Mouse (Mus musculus): ENCODE results near the gene Syn3. TPM values are rescaled to one million over a fixed set of nuclear protein-coding genes. Genes with fewer than 3 reads are reported as not detected.
A peak's percentile ranks its signal among the peaks of the same experiment; 100 is the strongest.

The Syn3 gene
- polyA plus RNA-seq, 1 experiment from 2014 or later = 2.1 TPM

DNA sequence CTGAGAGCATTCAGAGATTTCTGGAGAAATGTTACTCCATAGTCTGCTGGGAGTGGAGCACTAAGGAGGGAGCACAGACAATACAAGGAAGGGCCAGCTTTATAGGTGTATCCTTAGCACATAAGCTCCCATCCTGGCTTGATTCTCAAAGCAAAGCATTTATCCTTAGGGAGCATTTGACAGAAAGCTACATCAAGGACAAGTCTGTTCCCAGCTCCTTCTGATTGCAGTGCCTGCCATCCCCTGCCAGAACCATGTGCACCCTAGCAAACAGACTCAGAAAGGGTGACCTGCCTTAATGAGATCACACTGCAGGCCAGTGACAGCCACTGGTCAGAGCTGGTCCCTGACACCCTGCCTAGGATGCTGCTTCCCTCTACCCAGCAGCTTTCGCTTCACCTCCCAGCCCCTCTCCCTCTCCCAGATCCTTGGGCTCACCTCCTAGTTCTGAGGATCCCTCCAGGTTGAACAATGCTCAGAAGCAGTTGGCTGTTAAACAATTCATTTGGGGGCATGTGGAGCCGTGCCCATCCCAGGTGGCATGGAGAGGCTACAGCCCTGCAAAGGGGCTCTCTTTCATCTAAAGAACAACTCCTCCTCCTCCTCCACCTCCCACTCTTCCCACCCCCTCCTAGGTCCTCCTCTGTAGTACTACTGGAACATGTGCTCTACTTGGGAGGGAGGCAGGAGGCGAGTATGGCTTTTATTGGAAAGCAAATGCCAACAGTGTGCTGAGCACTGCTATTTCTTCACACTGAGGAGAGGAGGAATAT is 7.2 kb downstream of the Syn3 start:
- H3K27me3 ChIP-seq = no peaks in the 10 kb centered on the region
- DNase-seq (ENCODE audit: low read depth, low spot score) (no peak), ATAC-seq (no peak)
- ChIA-PET CTCF (interaction anchor here (1.5 to 2.3 kb wide), 3 partner anchors 14 to 37 kb away, joined by 3 to 9 read pairs (median 6); no protein-coding TSS in a partner anchor), POLR2A (no interaction called here)
- no peak for TF ChIP-seq CTCF (IDR thresholded peaks at IDR 0.05)
- in situ Hi-C loops (cut with MboI; ENCODE audit: low pct_unique_long_range_greater_than_20kb) = no loop called here

DNA sequence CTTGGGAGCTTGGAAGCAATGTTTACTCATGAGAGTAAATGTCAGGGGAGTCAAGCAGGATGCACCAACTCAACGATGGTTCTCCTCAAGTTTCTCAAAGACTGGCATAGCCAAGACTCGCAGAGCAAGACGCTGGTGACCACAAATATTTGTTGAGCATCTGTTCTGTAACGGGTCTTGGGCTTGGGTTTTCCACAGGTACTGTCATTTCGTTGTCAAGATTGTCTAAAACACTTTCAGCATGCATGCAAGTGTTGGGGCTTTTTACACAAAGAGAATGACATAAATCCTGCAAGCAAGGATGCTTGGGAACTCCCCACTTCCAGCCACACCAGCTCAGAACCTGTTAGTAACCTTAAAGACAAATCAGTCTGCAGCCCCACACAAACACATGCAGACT is 10.2 kb downstream of the Syn3 start:
- in situ Hi-C loops (cut with MboI; ENCODE audit: low pct_unique_long_range_greater_than_20kb) = no loop called here
- no peak for TF ChIP-seq CTCF (IDR thresholded peaks at IDR 0.05)
- H3K27me3 ChIP-seq = no peaks in the 10 kb centered on the region
- ChIA-PET POLR2A (no interaction called here), CTCF (interaction anchor here (1.3 to 3.3 kb wide), 2 partner anchors 10 to 14 kb away, joined by 4 to 15 read pairs; partner anchors contain the start of gene Syn3)
- ATAC-seq (no peak), DNase-seq (ENCODE audit: low read depth, low spot score) (no peak)

GRCm38 (mm10) chr10:86485971-86486370 is 12.7 kb downstream of the Syn3 start:
- no peak for ATAC-seq
- in situ Hi-C loops (cut with MboI; ENCODE audit: low pct_unique_long_range_greater_than_20kb) = no loop called here
- no peak for DNase-seq (ENCODE audit: low read depth, low spot score)
- no peaks in the 10 kb centered on the region for H3K27me3 ChIP-seq
- no peak for TF ChIP-seq CTCF (IDR thresholded peaks at IDR 0.05)
- CTCF ChIA-PET = interaction anchor here (0.8 to 2.6 kb wide), 3 partner anchors 7 to 13 kb away, joined by 3 to 9 read pairs (median 7); partner anchors contain the start of gene Syn3
- POLR2A ChIA-PET = no interaction called here

DNA sequence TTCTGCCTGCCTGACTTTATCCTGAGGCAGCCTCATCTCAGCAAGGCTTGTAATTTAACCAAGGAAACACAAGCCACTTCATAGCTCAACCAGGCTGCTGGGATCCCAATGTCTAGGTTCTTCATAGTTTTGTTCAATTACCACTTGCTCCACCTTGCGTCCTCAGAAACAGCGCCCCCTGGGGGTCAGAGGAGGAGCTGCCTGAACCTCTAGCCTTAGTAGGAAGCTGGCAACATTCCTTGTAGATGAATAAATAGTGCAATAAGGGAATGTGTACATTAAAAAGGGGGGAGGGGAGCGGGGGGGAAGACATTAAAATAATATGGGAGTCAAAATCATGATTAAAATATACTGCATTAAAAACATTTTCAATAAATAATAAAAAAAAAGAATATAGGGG is 14.7 kb downstream of the Syn3 start:
- POLR2A ChIA-PET = no interaction called here
- in situ Hi-C loops (cut with MboI; ENCODE audit: low pct_unique_long_range_greater_than_20kb) = no loop called here
- peak; percentile 73 for TF ChIP-seq CTCF (IDR thresholded peaks at IDR 0.05)

DNA sequence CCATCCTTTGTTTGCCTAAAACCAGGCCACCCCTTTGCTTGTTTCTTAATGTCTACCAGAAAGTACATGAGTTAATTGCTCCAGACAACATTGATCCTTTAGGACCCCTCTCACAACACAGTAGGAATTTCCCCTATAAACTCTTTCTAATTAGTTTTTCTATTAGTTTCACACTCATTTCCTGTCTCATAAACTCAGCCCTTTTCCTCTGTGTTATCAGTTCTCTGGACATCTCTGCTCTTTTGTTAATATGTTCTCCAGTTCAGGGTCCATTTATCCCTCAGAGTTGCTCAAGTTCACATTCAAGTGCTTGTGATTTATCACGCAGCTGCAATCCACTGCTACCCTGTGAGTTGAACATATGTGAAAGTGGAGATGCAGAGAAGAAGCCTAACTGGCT is 16.2 kb downstream of the Syn3 start:
- ChIA-PET CTCF (interaction anchor here (1.6 to 2.2 kb wide), 2 partner anchors 16 to 514 kb away, joined by 3 to 10 read pairs; partner anchors contain the start of gene Syn3), POLR2A (no interaction called here)
- TF ChIP-seq CTCF (IDR thresholded peaks at IDR 0.05) = no peak
- no peaks in the 10 kb centered on the region for H3K27me3 ChIP-seq
- DNase-seq (ENCODE audit: low read depth, low spot score) (no peak), ATAC-seq (no peak)
- in situ Hi-C loops (cut with MboI; ENCODE audit: low pct_unique_long_range_greater_than_20kb) = no loop called here

More for the DNA sequence above, 14.7 kb downstream of the Syn3 start:
- DNase-seq (ENCODE audit: low read depth, low spot score) (no peak), ATAC-seq (no peak)
- CTCF ChIA-PET = interaction anchor here (0.8 to 2.6 kb wide), 4 partner anchors 9 to 296 kb away, joined by 3 to 8 read pairs (median 5); no protein-coding TSS in a partner anchor
- no peaks in the 10 kb centered on the region for H3K27me3 ChIP-seq

DNA sequence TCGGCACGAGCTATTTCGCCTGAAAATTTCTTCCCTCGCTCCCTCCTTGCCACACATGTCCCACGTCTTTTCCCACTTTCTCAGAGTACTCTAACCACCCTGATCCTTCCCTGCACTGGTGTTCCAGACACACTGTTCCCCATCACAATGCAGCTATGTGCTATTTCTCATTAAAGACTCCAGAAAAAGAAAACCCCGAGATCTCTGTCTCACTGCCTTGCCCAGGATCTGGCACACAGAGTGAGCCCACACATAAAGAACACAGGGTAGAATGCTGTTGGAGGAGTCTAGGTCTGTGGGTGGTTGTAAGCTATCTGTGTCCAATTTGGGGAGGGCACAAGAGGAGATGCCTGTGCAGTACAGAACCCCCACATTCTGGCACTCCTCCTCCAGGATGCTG is 18.0 kb downstream of the Syn3 start:
- H3K27me3 ChIP-seq = no peaks in the 10 kb centered on the region
- ChIA-PET CTCF (interaction anchor here (0.7 to 1.1 kb wide), 3 partner anchors 11 to 17 kb away, joined by 3 to 4 read pairs (median 3); no protein-coding TSS in a partner anchor), POLR2A (no interaction called here)
- ATAC-seq (no peak), DNase-seq (ENCODE audit: low read depth, low spot score) (no peak)
- in situ Hi-C loops (cut with MboI; ENCODE audit: low pct_unique_long_range_greater_than_20kb) = no loop called here
- no peak for TF ChIP-seq CTCF (IDR thresholded peaks at IDR 0.05)

- in situ Hi-C loops (cut with MboI; ENCODE audit: low pct_unique_long_range_greater_than_20kb) = loop anchor here (10.0 kb wide), 1 partner anchor 255 kb away; no protein-coding TSS in a partner anchor
- CTCF ChIA-PET = interaction anchor here (1.1 kb wide), 1 partner anchor 13 kb away, joined by 4 read pairs; no protein-coding TSS in a partner anchor
- no peaks in the 10 kb centered on the region for H3K27me3 ChIP-seq
- no peak for TF ChIP-seq CTCF (IDR thresholded peaks at IDR 0.05)
- no peak for ATAC-seq
- POLR2A ChIA-PET = no interaction called here
- no peak for DNase-seq (ENCODE audit: low read depth, low spot score)
Measured at GRCm38 (mm10) chr10:86479718-86480121, 19.0 kb downstream of the Syn3 start.

DNA sequence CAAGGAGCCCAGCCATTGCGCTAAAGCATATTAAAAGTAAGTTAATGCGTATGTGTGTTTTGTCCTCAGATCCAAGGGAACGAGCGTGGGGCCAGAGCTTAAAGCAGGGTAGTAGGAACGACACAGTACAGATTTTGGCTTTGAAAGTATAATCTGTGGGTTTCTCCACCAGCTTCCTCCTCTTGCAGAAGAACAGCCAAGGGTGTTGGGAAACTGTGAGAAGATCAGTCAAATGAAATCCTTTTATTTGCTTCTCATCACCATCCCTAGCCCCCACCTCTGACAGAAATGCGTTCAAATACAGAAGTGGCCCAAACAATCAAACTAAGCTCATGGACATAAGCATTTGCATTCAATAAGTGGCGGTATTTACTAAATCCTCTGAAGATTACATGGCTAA is 22.0 kb downstream of the Syn3 start:
- CTCF ChIA-PET = interaction anchor here (1.4 to 3.1 kb wide), 3 partner anchors 13 to 21 kb away, joined by 3 to 21 read pairs (median 6); partner anchors contain the start of gene Syn3
- in situ Hi-C loops (cut with MboI; ENCODE audit: low pct_unique_long_range_greater_than_20kb) = loop anchor here (10.0 kb wide), 1 partner anchor 258 kb away; no protein-coding TSS in a partner anchor
- no peaks in the 10 kb centered on the region for H3K27me3 ChIP-seq
- ATAC-seq = no peak
- no peak for DNase-seq (ENCODE audit: low read depth, low spot score)
- TF ChIP-seq CTCF (IDR thresholded peaks at IDR 0.05) = no peak
- POLR2A ChIA-PET = no interaction called here

- CTCF ChIA-PET = interaction anchor here (1.7 to 3.1 kb wide), 3 partner anchors 9 to 23 kb away, joined by 8 to 21 read pairs (median 9); partner anchors contain the start of gene Syn3
- DNase-seq (ENCODE audit: low read depth, low spot score) (no peak), ATAC-seq (no peak)
- no peaks in the 10 kb centered on the region for H3K27me3 ChIP-seq
- POLR2A ChIA-PET = no interaction called here
- no peak for TF ChIP-seq CTCF (IDR thresholded peaks at IDR 0.05)
- in situ Hi-C loops (cut with MboI; ENCODE audit: low pct_unique_long_range_greater_than_20kb) = loop anchor here (10.0 kb wide), 1 partner anchor 260 kb away; no protein-coding TSS in a partner anchor
Measured at GRCm38 (mm10) chr10:86475270-86475669, 23.4 kb downstream of the Syn3 start.

DNA sequence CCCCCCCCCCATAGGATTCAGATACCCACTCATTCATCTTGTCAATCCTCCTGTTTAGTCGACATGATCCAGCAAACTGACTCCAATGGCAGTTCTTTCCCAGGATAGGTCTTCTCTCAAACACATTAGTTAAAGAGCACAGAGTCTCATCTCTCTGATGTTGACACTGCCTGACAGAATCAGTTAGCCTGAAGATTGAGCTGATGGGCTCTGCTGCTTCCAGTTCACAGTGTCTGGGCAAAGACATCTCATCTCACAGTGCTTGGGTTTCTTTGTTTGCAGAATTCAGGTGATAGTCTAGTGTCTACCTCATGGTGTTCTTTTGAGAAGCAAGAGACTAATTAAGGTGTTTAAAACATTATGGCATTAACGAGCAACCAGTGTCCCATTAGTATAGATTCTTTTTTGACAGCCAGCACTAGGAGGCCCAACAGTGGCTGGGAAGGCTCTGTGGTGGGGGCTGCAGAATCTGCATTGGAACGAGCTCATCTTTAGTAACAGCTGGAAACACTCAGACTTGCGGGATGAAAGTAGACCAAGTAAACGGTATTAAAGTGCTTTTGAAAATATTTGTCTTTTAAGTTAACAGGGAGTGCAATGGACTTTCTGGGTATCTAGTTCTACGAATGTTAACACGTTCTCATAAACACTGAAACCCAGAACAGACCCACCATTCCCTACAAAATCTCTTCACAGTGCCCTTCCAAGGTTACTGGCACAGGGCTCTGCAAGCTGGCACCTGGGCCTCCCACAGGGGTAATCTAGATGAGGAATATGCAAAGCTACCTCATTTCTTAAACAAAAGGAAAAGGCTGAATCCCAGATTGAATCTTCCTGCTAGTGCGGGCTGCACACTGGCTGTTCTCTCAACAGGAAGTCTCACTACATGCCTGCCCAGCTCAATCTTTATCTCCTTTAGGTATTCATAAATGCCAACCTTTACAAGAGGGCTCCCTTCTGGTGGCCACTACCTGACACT is 24.2 kb downstream of the Syn3 start:
- ChIA-PET CTCF (interaction anchor here (0.9 to 3.1 kb wide), 6 partner anchors 9 to 257 kb away, joined by 3 to 21 read pairs (median 6); partner anchors contain the start of gene Syn3), POLR2A (interaction anchor here (0.7 kb wide), 1 partner anchor 11 kb away, joined by 7 read pairs; no protein-coding TSS in a partner anchor)
- ATAC-seq (no peak), DNase-seq (ENCODE audit: low read depth, low spot score) (no peak)
- in situ Hi-C loops (cut with MboI; ENCODE audit: low pct_unique_long_range_greater_than_20kb) = loop anchor here (10.0 kb wide), 1 partner anchor 260 kb away; no protein-coding TSS in a partner anchor
- no peak for TF ChIP-seq CTCF (IDR thresholded peaks at IDR 0.05)
- no peaks in the 10 kb centered on the region for H3K27me3 ChIP-seq
